In genomic region chr5:131530828-131531227, GRCm38 (mm10) we compare ENCODE assay signal across 14 mouse cellular contexts.
A peak's percentile ranks its signal among the peaks of the same experiment; 100 is the strongest.
DNase-seq lines count a peak whose midpoint lies in the region; ATAC-seq and TF ChIP-seq lines count a peak whose summit lies in the region.
"Had no signal": no experiment of that assay in that cellular context is flagged by ENCODE, and none has a peak within 500 bp of the region (broad histone marks: within the 10 kb centered on the region; RNA-seq: fewer than 3 reads in every experiment).

No protein-coding gene starts in this region.

- TF ChIP-seq EP300 in stomach, postnatal 0 days (optimal IDR thresholded peaks at IDR 0.05), result no peak

- 28% methylated on average over 2 of the region's 2 CpGs for WGBS in hindbrain, embryonic 13.5 days
- WGBS in hindbrain, embryonic 10.5 days, result 69% methylated on average over 2 of the region's 2 CpGs
- 21% methylated on average over 2 of the region's 2 CpGs for WGBS in hindbrain, embryonic 15.5 days
- 18% methylated on average over 2 of the region's 2 CpGs for whole genome bisulfite sequencing in midbrain, embryonic 15.5 days
- 48% methylated on average over 2 of the region's 2 CpGs for WGBS in stomach, postnatal 0 days

- peaks cover 3% of the 10 kb centered on the region; the same call in 1 of the 2 replicates for H3K36me3 ChIP-seq in hindbrain, embryonic 13.5 days
- peaks cover 57% of the 10 kb centered on the region for H3K36me3 ChIP-seq in hindbrain, embryonic 10.5 days
- no peaks in the 10 kb centered on the region for H3K36me3 ChIP-seq in hindbrain, embryonic 15.5 days
- no peaks in the 10 kb centered on the region for H3K36me3 ChIP-seq in midbrain, embryonic 15.5 days (replicated peaks)
- H3K36me3 ChIP-seq in stomach, postnatal 0 days (ENCODE audit: control insufficient read depth, insufficient read depth, low read length), result no peaks in the 10 kb centered on the region
- H3K36me3 ChIP-seq: liver, embryonic 15.5 days had no signal

- H3K27me3 ChIP-seq in hindbrain, embryonic 13.5 days, result no peaks in the 10 kb centered on the region
- H3K27me3 ChIP-seq in hindbrain, embryonic 10.5 days (ENCODE audit: insufficient read depth, poor library complexity, severe bottlenecking), result no peaks in the 10 kb centered on the region
- no peaks in the 10 kb centered on the region for H3K27me3 ChIP-seq in hindbrain, embryonic 15.5 days
- no peaks in the 10 kb centered on the region for H3K27me3 ChIP-seq in midbrain, embryonic 15.5 days (replicated peaks)
- no peaks in the 10 kb centered on the region for H3K27me3 ChIP-seq in stomach, postnatal 0 days (ENCODE audit: control insufficient read depth, insufficient read depth, low read length)

- no peaks in the 10 kb centered on the region for H3K9me3 ChIP-seq in hindbrain, embryonic 13.5 days
- H3K9me3 ChIP-seq in hindbrain, embryonic 10.5 days, result no peaks in the 10 kb centered on the region
- H3K9me3 ChIP-seq in hindbrain, embryonic 15.5 days, result no peaks in the 10 kb centered on the region
- no peaks in the 10 kb centered on the region for H3K9me3 ChIP-seq in midbrain, embryonic 15.5 days
- no peaks in the 10 kb centered on the region for H3K9me3 ChIP-seq in stomach, postnatal 0 days (ENCODE audit: control insufficient read depth, low read length)
- H3K9me3 ChIP-seq: liver, embryonic 15.5 days had no signal

- DNase-seq in hindbrain, embryonic 10.5 days (ENCODE audit: low spot score), result no peak
- DNase-seq in cerebellum, postnatal 10 days, result peak; percentile 86 to 97
- no peak for DNase-seq in lung, postnatal 14 days
- DNase-seq in frontal cortex, postnatal 25 days (ENCODE audit: low spot score in 2 of 2), result no peak
- no peak for DNase-seq in stomach, postnatal 0 days (ENCODE audit: low spot score)
- DNase-seq: B cell, adult 2 months; heart, postnatal 10 days; spleen, adult 18-20 months had no signal

- ATAC-seq in hindbrain, embryonic 13.5 days (ENCODE audit: low FRiP score), result no peak
- ATAC-seq in hindbrain, embryonic 15.5 days (ENCODE audit: low FRiP score, low read depth), result peak; percentile 55; the same call in 1 of the 2 replicates
- ATAC-seq in midbrain, embryonic 15.5 days (replicated peaks), result no peak; the same call in 1 of the 2 replicates
- no peak for ATAC-seq in stomach, postnatal 0 days (ENCODE audit: low FRiP score, low TSS enrichment)

- peak overlapping the region; percentile 69 for H3K4me2 ChIP-seq in hindbrain, embryonic 13.5 days
- H3K4me2 ChIP-seq in hindbrain, embryonic 15.5 days, result peak overlapping the region; percentile 48
- peak overlapping the region; percentile 47 for H3K4me2 ChIP-seq in midbrain, embryonic 15.5 days
- no peak overlapping the region for H3K4me2 ChIP-seq in stomach, postnatal 0 days (replicated peaks; ENCODE audit: low read depth)
- H3K4me2 ChIP-seq: liver, embryonic 15.5 days had no signal

- peak overlapping the region; percentile 46; the same call in 1 of the 2 replicates for H3K9ac ChIP-seq in hindbrain, embryonic 13.5 days
- 0 out of 2 replicates have a peak overlapping the region, but pooled peaks have one; percentile 11 for H3K9ac ChIP-seq in hindbrain, embryonic 15.5 days
- no peak overlapping the region for H3K9ac ChIP-seq in midbrain, embryonic 15.5 days
- no peak overlapping the region for H3K9ac ChIP-seq in stomach, postnatal 0 days (ENCODE audit: low read length)
- H3K9ac ChIP-seq: liver, embryonic 15.5 days had no signal

- peak overlapping the region; percentile 40 for H3K4me3 ChIP-seq in hindbrain, embryonic 13.5 days
- H3K4me3 ChIP-seq in hindbrain, embryonic 10.5 days, result no peak overlapping the region
- H3K4me3 ChIP-seq in hindbrain, embryonic 15.5 days, result peak overlapping the region; percentile 23
- peak overlapping the region; percentile 30 for H3K4me3 ChIP-seq in midbrain, embryonic 15.5 days
- no peak overlapping the region for H3K4me3 ChIP-seq in stomach, postnatal 0 days (ENCODE audit: low read depth, low read length)
- H3K4me3 ChIP-seq: erythroblast, embryonic 14.5 days; left cerebral cortex, adult 2 months; liver, embryonic 15.5 days had no signal

- no peak for TF ChIP-seq CTCF in stomach, postnatal 0 days (IDR thresholded peaks at IDR 0.05; ENCODE audit: low read depth)

- peaks cover 89% of the 10 kb centered on the region for H3K4me1 ChIP-seq in hindbrain, embryonic 13.5 days (replicated peaks)
- H3K4me1 ChIP-seq in hindbrain, embryonic 10.5 days (replicated peaks), result peaks cover 97% of the 10 kb centered on the region
- peaks cover 86% of the 10 kb centered on the region for H3K4me1 ChIP-seq in hindbrain, embryonic 15.5 days (replicated peaks)
- H3K4me1 ChIP-seq in midbrain, embryonic 15.5 days, result peaks cover 88% of the 10 kb centered on the region
- H3K4me1 ChIP-seq in stomach, postnatal 0 days (replicated peaks; ENCODE audit: control insufficient read depth, insufficient read depth), result no peaks in the 10 kb centered on the region
- H3K4me1 ChIP-seq: liver, embryonic 15.5 days had no signal

- peak overlapping the region; percentile 73 for H3K27ac ChIP-seq in hindbrain, embryonic 13.5 days
- H3K27ac ChIP-seq in hindbrain, embryonic 10.5 days, result no peak overlapping the region
- peak overlapping the region; percentile 54 for H3K27ac ChIP-seq in hindbrain, embryonic 15.5 days (replicated peaks)
- peak overlapping the region; percentile 49 for H3K27ac ChIP-seq in midbrain, embryonic 15.5 days
- H3K27ac ChIP-seq in stomach, postnatal 0 days (replicated peaks), result no peak overlapping the region
- H3K27ac ChIP-seq: left cerebral cortex, adult 2 months; liver, embryonic 15.5 days had no signal

Comparison
In these comparisons a context has a peak if more than half of its experiments do, and no peak if none do; other contexts are left out.
1. H3K27ac ChIP-seq: peak in hindbrain, embryonic 13.5 days (single experiment), hindbrain, embryonic 15.5 days (single experiment) and midbrain, embryonic 15.5 days (single experiment); none in hindbrain, embryonic 10.5 days (single experiment) and stomach, postnatal 0 days (single experiment).
2. H3K4me3 ChIP-seq: peak in hindbrain, embryonic 13.5 days (single experiment), hindbrain, embryonic 15.5 days (single experiment) and midbrain, embryonic 15.5 days (single experiment); none in hindbrain, embryonic 10.5 days (single experiment) and stomach, postnatal 0 days (single experiment).
3. H3K9ac ChIP-seq: peak in hindbrain, embryonic 13.5 days (single experiment) and hindbrain, embryonic 15.5 days (single experiment); none in midbrain, embryonic 15.5 days (single experiment) and stomach, postnatal 0 days (single experiment).
4. DNase-seq: peak in cerebellum, postnatal 10 days (2 of 2); none in hindbrain, embryonic 10.5 days (single experiment), lung, postnatal 14 days (single experiment), frontal cortex, postnatal 25 days (0 of 2) and stomach, postnatal 0 days (single experiment).